Mouse (Mus musculus): ENCODE results near the gene Dcakd. TPM values are rescaled to one million over a fixed set of nuclear protein-coding genes. Genes with fewer than 3 reads are reported as not detected.

Dcakd gene
- polyA plus RNA-seq, 1 experiment from 2014 or later: 225 TPM

GRCm38 (mm10) chr11:102998254-102998576 lies 29.9 kb downstream of the Dcakd start:
- 93% methylated on average over 7 of the region's 7 CpGs for WGBS
- Histone ChIP-seq H3K4me2 (replicated peaks; ENCODE audit: low read depth, low read length) (no peak overlapping the region), H3K36me3 (ENCODE audit: control insufficient read depth, insufficient read depth, low read length) (peaks cover 66% of the 10 kb centered on the region), H3K27me3 (ENCODE audit: control insufficient read depth, insufficient read depth, low read length) (no peaks in the 10 kb centered on the region), H3K9me3 (ENCODE audit: control insufficient read depth, low read length) (no peaks in the 10 kb centered on the region), H3K4me1 (ENCODE audit: control insufficient read depth, insufficient read depth, low read length) (no peaks in the 10 kb centered on the region), H3K27ac (ENCODE audit: low read depth, low read length) (no peak overlapping the region), H3K4me3 (ENCODE audit: low read length) (no peak overlapping the region), H3K9ac (ENCODE audit: low read depth, low read length) (no peak overlapping the region)
- no peak for ATAC-seq (ENCODE audit: low FRiP score, low TSS enrichment)

GRCm38 (mm10) chr11:102996991-102997770 lies 31.0 kb downstream of the Dcakd start:
- Histone ChIP-seq H3K27me3 (ENCODE audit: control insufficient read depth, insufficient read depth, low read length) (peaks cover 4% of the 10 kb centered on the region; the same call in 1 of the 2 replicates), H3K4me2 (replicated peaks; ENCODE audit: low read depth, low read length) (no peak overlapping the region), H3K36me3 (ENCODE audit: control insufficient read depth, insufficient read depth, low read length) (peaks cover 66% of the 10 kb centered on the region), H3K9me3 (ENCODE audit: control insufficient read depth, low read length) (no peaks in the 10 kb centered on the region), H3K27ac (ENCODE audit: low read depth, low read length) (no peak overlapping the region), H3K4me1 (ENCODE audit: control insufficient read depth, insufficient read depth, low read length) (peaks cover 2% of the 10 kb centered on the region; the same call in 1 of the 2 replicates), H3K9ac (ENCODE audit: low read depth, low read length) (no peak overlapping the region), H3K4me3 (ENCODE audit: low read length) (no peak overlapping the region)
- WGBS: 93% methylated on average over 12 of the region's 12 CpGs
- ATAC-seq (ENCODE audit: low FRiP score, low TSS enrichment): no peak

- WGBS: 70% methylated on average over 7 of the region's 7 CpGs
- no peak overlapping the region for H3K27ac ChIP-seq (ENCODE audit: low read depth, low read length)
- H3K36me3 ChIP-seq (ENCODE audit: control insufficient read depth, insufficient read depth, low read length): peaks cover 66% of the 10 kb centered on the region
- peaks cover 7% of the 10 kb centered on the region; the same call in 1 of the 2 replicates for H3K27me3 ChIP-seq (ENCODE audit: control insufficient read depth, insufficient read depth, low read length)
- H3K9ac ChIP-seq (ENCODE audit: low read depth, low read length): no peak overlapping the region
- H3K4me2 ChIP-seq (replicated peaks; ENCODE audit: low read depth, low read length): no peak overlapping the region
- no peak overlapping the region for H3K4me3 ChIP-seq (ENCODE audit: low read length)
- peaks cover 10% of the 10 kb centered on the region for H3K4me1 ChIP-seq (ENCODE audit: control insufficient read depth, insufficient read depth, low read length)
- ATAC-seq (ENCODE audit: low FRiP score, low TSS enrichment): no peak
- H3K9me3 ChIP-seq (ENCODE audit: control insufficient read depth, low read length): no peaks in the 10 kb centered on the region
These were observed 31.7 kb downstream of the Dcakd start for GRCm38 (mm10) chr11:102996385-102996784.

- no peak overlapping the region for H3K4me2 ChIP-seq (replicated peaks; ENCODE audit: low read depth, low read length)
- no peak for ATAC-seq (ENCODE audit: low FRiP score, low TSS enrichment)
- peaks cover 16% of the 10 kb centered on the region for H3K4me1 ChIP-seq (ENCODE audit: control insufficient read depth, insufficient read depth, low read length)
- no peak overlapping the region for H3K27ac ChIP-seq (ENCODE audit: low read depth, low read length)
- no peak overlapping the region for H3K4me3 ChIP-seq (ENCODE audit: low read length)
- no peak overlapping the region for H3K9ac ChIP-seq (ENCODE audit: low read depth, low read length)
- H3K27me3 ChIP-seq (ENCODE audit: control insufficient read depth, insufficient read depth, low read length): peaks cover 14% of the 10 kb centered on the region
- H3K36me3 ChIP-seq (ENCODE audit: control insufficient read depth, insufficient read depth, low read length): peaks cover 63% of the 10 kb centered on the region
- H3K9me3 ChIP-seq (ENCODE audit: control insufficient read depth, low read length): no peaks in the 10 kb centered on the region
- WGBS: 63% methylated on average over 18 of the region's 18 CpGs
These were observed 33.2 kb downstream of the Dcakd start for GRCm38 (mm10) chr11:102994952-102995351.

GRCm38 (mm10) chr11:102993420-102994029 lies 34.6 kb downstream of the Dcakd start:
- no peak for ATAC-seq (ENCODE audit: low FRiP score, low TSS enrichment)
- Histone ChIP-seq H3K27me3 (ENCODE audit: control insufficient read depth, insufficient read depth, low read length) (peaks cover 27% of the 10 kb centered on the region), H3K9me3 (ENCODE audit: control insufficient read depth, low read length) (no peaks in the 10 kb centered on the region), H3K4me3 (ENCODE audit: low read length) (no peak overlapping the region), H3K4me2 (replicated peaks; ENCODE audit: low read depth, low read length) (no peak overlapping the region), H3K36me3 (ENCODE audit: control insufficient read depth, insufficient read depth, low read length) (peaks cover 49% of the 10 kb centered on the region), H3K27ac (ENCODE audit: low read depth, low read length) (no peak overlapping the region), H3K4me1 (ENCODE audit: control insufficient read depth, insufficient read depth, low read length) (peaks cover 16% of the 10 kb centered on the region), H3K9ac (ENCODE audit: low read depth, low read length) (no peak overlapping the region)
- WGBS: 61% methylated on average over 17 of the region's 17 CpGs

GRCm38 (mm10) chr11:102992940-102993339 lies 35.2 kb downstream of the Dcakd start:
- Histone ChIP-seq H3K27ac (ENCODE audit: low read depth, low read length) (no peak overlapping the region), H3K9ac (ENCODE audit: low read depth, low read length) (no peak overlapping the region), H3K9me3 (ENCODE audit: control insufficient read depth, low read length) (no peaks in the 10 kb centered on the region), H3K36me3 (ENCODE audit: control insufficient read depth, insufficient read depth, low read length) (peaks cover 43% of the 10 kb centered on the region), H3K4me3 (ENCODE audit: low read length) (no peak overlapping the region), H3K4me1 (ENCODE audit: control insufficient read depth, insufficient read depth, low read length) (peaks cover 16% of the 10 kb centered on the region), H3K4me2 (replicated peaks; ENCODE audit: low read depth, low read length) (no peak overlapping the region), H3K27me3 (ENCODE audit: control insufficient read depth, insufficient read depth, low read length) (peaks cover 28% of the 10 kb centered on the region)
- WGBS: 7% methylated on average over 5 of the region's 5 CpGs
- peak; percentile 53; the same call in 1 of the 2 replicates for ATAC-seq (ENCODE audit: low FRiP score, low TSS enrichment)

- ATAC-seq (ENCODE audit: low FRiP score, low TSS enrichment): 0 out of 2 replicates have a peak, but pooled peaks have one; percentile 10
- peaks cover 28% of the 10 kb centered on the region for H3K27me3 ChIP-seq (ENCODE audit: control insufficient read depth, insufficient read depth, low read length)
- peak overlapping the region; percentile 34; the same call in 1 of the 2 replicates for H3K9ac ChIP-seq (ENCODE audit: low read depth, low read length)
- H3K9me3 ChIP-seq (ENCODE audit: control insufficient read depth, low read length): no peaks in the 10 kb centered on the region
- peak overlapping the region; percentile 21 for H3K4me3 ChIP-seq (ENCODE audit: low read length)
- peak overlapping the region; percentile 45 for H3K4me2 ChIP-seq (replicated peaks; ENCODE audit: low read depth, low read length)
- peaks cover 31% of the 10 kb centered on the region for H3K36me3 ChIP-seq (ENCODE audit: control insufficient read depth, insufficient read depth, low read length)
- H3K4me1 ChIP-seq (ENCODE audit: control insufficient read depth, insufficient read depth, low read length): peaks cover 16% of the 10 kb centered on the region
- H3K27ac ChIP-seq (ENCODE audit: low read depth, low read length): no peak overlapping the region; the same call in 1 of the 2 replicates
- WGBS: under 1% methylated on average over 16 of the region's 16 CpGs
These were observed 36.5 kb downstream of the Dcakd start for GRCm38 (mm10) chr11:102991681-102992080.

GRCm38 (mm10) chr11:102990152-102990663 lies 37.9 kb downstream of the Dcakd start:
- ATAC-seq (ENCODE audit: low FRiP score, low TSS enrichment): peak; percentile 30; the same call in 1 of the 2 replicates
- Histone ChIP-seq H3K4me3 (ENCODE audit: low read length) (peak overlapping the region; percentile 44), H3K4me2 (replicated peaks; ENCODE audit: low read depth, low read length) (peak overlapping the region; percentile 85), H3K4me1 (ENCODE audit: control insufficient read depth, insufficient read depth, low read length) (peaks cover 16% of the 10 kb centered on the region), H3K9me3 (ENCODE audit: control insufficient read depth, low read length) (no peaks in the 10 kb centered on the region), H3K36me3 (ENCODE audit: control insufficient read depth, insufficient read depth, low read length) (peaks cover 16% of the 10 kb centered on the region), H3K27me3 (ENCODE audit: control insufficient read depth, insufficient read depth, low read length) (peaks cover 28% of the 10 kb centered on the region), H3K27ac (ENCODE audit: low read depth, low read length) (no peak overlapping the region), H3K9ac (ENCODE audit: low read depth, low read length) (0 out of 2 replicates have a peak overlapping the region, but pooled peaks have one; percentile 40)
- WGBS: 2% methylated on average over 29 of the region's 29 CpGs
